Mouse (Mus musculus) lung, postnatal 0 days (tissue): ENCODE data around the gene Mettl14.

Experiments used
- CTCF ChIP-seq: IDR thresholded peaks from 2 replicates; pipeline ENCODE4 v1.5.1; 2016; ENCODE audit warnings: antibody characterized with exemption, mild to moderate bottlenecking
- EP300 ChIP-seq: IDR thresholded peaks from 2 replicates; pipeline ENCODE4 v1.6.1; 2016; ENCODE audit warnings: antibody characterized with exemption, mild to moderate bottlenecking, control low read depth

DNA sequence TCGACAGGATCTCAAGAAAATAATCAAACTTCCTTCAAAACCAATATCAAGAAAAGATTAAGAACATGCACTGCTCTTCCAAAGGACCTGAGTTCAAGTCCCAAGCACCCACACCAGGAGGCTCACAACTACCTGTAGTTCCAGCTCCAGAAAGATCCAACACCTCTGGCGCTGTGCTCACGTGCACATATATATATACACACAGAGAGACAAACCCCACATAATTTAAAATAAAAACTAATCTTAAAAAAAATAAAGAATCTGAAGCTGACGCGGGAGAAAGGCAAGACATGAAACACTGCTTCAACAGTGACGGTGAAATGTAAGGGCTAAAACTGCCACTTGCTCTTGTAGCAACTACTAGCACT, 806 bp downstream of the Mettl14 start:
- TF ChIP-seq CTCF (no peak), EP300 (no peak)
